Mouse (Mus musculus) CH12.LX (cell line): ENCODE data around the gene Snrnp35. TPM values are rescaled to one million over a fixed set of nuclear protein-coding genes. Genes with fewer than 3 reads are reported as not detected.

Source experiments
- polyA plus RNA-seq: library from polyadenylated mRNA; unstranded; fragments of >175 nt; gene quantifications from 2 replicates; pipeline ENCODE4 v1.2.1, GENCODE M21; 2012; ENCODE audit warnings: low read depth; ENCODE audit not compliant: insufficient read length
- total RNA-seq, 2 experiments: library from RNA; depleted of rRNA; stranded (reverse); fragments of 300-350 nt in 1 of 2; fragments of >200 nt in 1 of 2; gene quantifications; 2 replicates each; pipeline ENCODE4 v1.2.3; 2012 to 2014

The Snrnp35 gene
- total and polyA plus RNA-seq, 3 experiments = 13.9 to 29.0 (median 27.4) TPM

Other genes with a start within 250 kb of the Snrnp35 start
- 5.0 and 5.3 TPM in 2 replicates for gene Pitpnm2, start 233.4 kb upstream of the Snrnp35 start, total RNA-seq (2012; rRNA removed)
- gene Pitpnm2, start 233.4 kb upstream of the Snrnp35 start, total RNA-seq (2014; rRNA removed) = 1.0 and 1.7 TPM in 2 replicates
- gene Pitpnm2, start 233.4 kb upstream of the Snrnp35 start, polyA plus RNA-seq = 8.0 and 11.9 TPM in 2 replicates
- 5.6 and 5.7 TPM in 2 replicates for gene Mphosph9, start 155.2 kb upstream of the Snrnp35 start, total RNA-seq (2012; rRNA removed)
- 6.9 and 8.0 TPM in 2 replicates for gene Mphosph9, start 155.2 kb upstream of the Snrnp35 start, total RNA-seq (2014; rRNA removed)
- gene Mphosph9, start 155.2 kb upstream of the Snrnp35 start, polyA plus RNA-seq = 7.8 and 9.8 TPM in 2 replicates
- 6.1 and 6.3 TPM in 2 replicates for gene 2810006K23Rik, start 155.0 kb upstream of the Snrnp35 start, total RNA-seq (2012; rRNA removed)
- gene 2810006K23Rik, start 155.0 kb upstream of the Snrnp35 start, total RNA-seq (2014; rRNA removed) = 8.9 TPM in 2 replicates
- gene 2810006K23Rik, start 155.0 kb upstream of the Snrnp35 start, polyA plus RNA-seq = 8.2 and 8.9 TPM in 2 replicates
- 90.4 and 134 TPM in 2 replicates for gene Cdk2ap1, start 120.1 kb upstream of the Snrnp35 start, total RNA-seq (2012; rRNA removed)
- 170 and 179 TPM in 2 replicates for gene Cdk2ap1, start 120.1 kb upstream of the Snrnp35 start, total RNA-seq (2014; rRNA removed)
- 287 and 323 TPM in 2 replicates for gene Cdk2ap1, start 120.1 kb upstream of the Snrnp35 start, polyA plus RNA-seq
- gene Sbno1, start 57.1 kb upstream of the Snrnp35 start, total RNA-seq (2012; rRNA removed) = 38.3 and 44.2 TPM in 2 replicates
- 32.4 and 35.0 TPM in 2 replicates for gene Sbno1, start 57.1 kb upstream of the Snrnp35 start, total RNA-seq (2014; rRNA removed)
- gene Sbno1, start 57.1 kb upstream of the Snrnp35 start, polyA plus RNA-seq = 48.5 and 52.3 TPM in 2 replicates
- gene Kmt5a, start 43.2 kb upstream of the Snrnp35 start, total RNA-seq (2012; rRNA removed) = 55.3 and 64.6 TPM in 2 replicates
- gene Kmt5a, start 43.2 kb upstream of the Snrnp35 start, total RNA-seq (2014; rRNA removed) = 60.9 and 62.8 TPM in 2 replicates
- gene Kmt5a, start 43.2 kb upstream of the Snrnp35 start, polyA plus RNA-seq = 151 and 154 TPM in 2 replicates
- 393 and 482 TPM in 2 replicates for gene Rilpl2, start 4.8 kb upstream of the Snrnp35 start, total RNA-seq (2012; rRNA removed)
- gene Rilpl2, start 4.8 kb upstream of the Snrnp35 start, total RNA-seq (2014; rRNA removed) = 415 and 425 TPM in 2 replicates
- gene Rilpl2, start 4.8 kb upstream of the Snrnp35 start, polyA plus RNA-seq = 354 and 405 TPM in 2 replicates
- 4.6 and 5.7 TPM in 2 replicates for gene Rilpl1, start 48.3 kb downstream of the Snrnp35 start, total RNA-seq (2012; rRNA removed)
- 1.8 and 3.1 TPM in 2 replicates for gene Rilpl1, start 48.3 kb downstream of the Snrnp35 start, total RNA-seq (2014; rRNA removed)
- gene Rilpl1, start 48.3 kb downstream of the Snrnp35 start, polyA plus RNA-seq = 5.4 and 6.1 TPM in 2 replicates
- gene Tmed2, start 57.6 kb downstream of the Snrnp35 start, total RNA-seq (2012; rRNA removed) = 205 and 319 TPM in 2 replicates
- 769 and 796 TPM in 2 replicates for gene Tmed2, start 57.6 kb downstream of the Snrnp35 start, total RNA-seq (2014; rRNA removed)
- gene Tmed2, start 57.6 kb downstream of the Snrnp35 start, polyA plus RNA-seq = 280 and 301 TPM in 2 replicates
- 18.2 and 20.2 TPM in 2 replicates for gene Ddx55, start 69.7 kb downstream of the Snrnp35 start, total RNA-seq (2012; rRNA removed)
- 15.1 and 15.7 TPM in 2 replicates for gene Ddx55, start 69.7 kb downstream of the Snrnp35 start, total RNA-seq (2014; rRNA removed)
- 25.8 and 25.9 TPM in 2 replicates for gene Ddx55, start 69.7 kb downstream of the Snrnp35 start, polyA plus RNA-seq
- 50.8 and 68.3 TPM in 2 replicates for gene Eif2b1, start 96.0 kb downstream of the Snrnp35 start, total RNA-seq (2012; rRNA removed)
- 98.0 and 107 TPM in 2 replicates for gene Eif2b1, start 96.0 kb downstream of the Snrnp35 start, total RNA-seq (2014; rRNA removed)
- 104 and 111 TPM in 2 replicates for gene Eif2b1, start 96.0 kb downstream of the Snrnp35 start, polyA plus RNA-seq
- gene Gtf2h3, start 96.0 kb downstream of the Snrnp35 start, total RNA-seq (2012; rRNA removed) = 58.2 and 63.0 TPM in 2 replicates
- 84.9 and 87.5 TPM in 2 replicates for gene Gtf2h3, start 96.0 kb downstream of the Snrnp35 start, total RNA-seq (2014; rRNA removed)
- gene Gtf2h3, start 96.0 kb downstream of the Snrnp35 start, polyA plus RNA-seq = 51.9 and 57.0 TPM in 2 replicates
- 10.9 and 11.8 TPM in 2 replicates for gene Atp6v0a2, start 145.4 kb downstream of the Snrnp35 start, total RNA-seq (2012; rRNA removed)
- gene Atp6v0a2, start 145.4 kb downstream of the Snrnp35 start, total RNA-seq (2014; rRNA removed) = 7.4 and 7.7 TPM in 2 replicates
- gene Atp6v0a2, start 145.4 kb downstream of the Snrnp35 start, polyA plus RNA-seq = 13.2 and 16.5 TPM in 2 replicates
- 0.04 and 0.08 TPM in 2 replicates for gene Dnah10, start 242.0 kb downstream of the Snrnp35 start, total RNA-seq (2012; rRNA removed)
- 0.03 and 0.28 TPM in 2 replicates for gene Dnah10, start 242.0 kb downstream of the Snrnp35 start, total RNA-seq (2014; rRNA removed)
- gene Dnah10, start 242.0 kb downstream of the Snrnp35 start, polyA plus RNA-seq = 0.26 and 0.30 TPM in 2 replicates